10 mouse cellular contexts compared by ENCODE assay signal in genomic region chr10:12690601-12691000, GRCm38 (mm10).
A peak's percentile ranks its signal among the peaks of the same experiment; 100 is the strongest.
DNase-seq lines count a peak whose midpoint lies in the region; ATAC-seq and TF ChIP-seq lines count a peak whose summit lies in the region.
"Had no signal": no experiment of that assay in that cellular context is flagged by ENCODE, and none has a peak within 500 bp of the region (broad histone marks: within the 10 kb centered on the region; RNA-seq: fewer than 3 reads in every experiment).

No protein-coding gene starts in this region.

- H3K4me3 ChIP-seq in kidney, adult 2 months (ENCODE audit: insufficient read depth, low read depth, low read length) = no peak overlapping the region
- no peak overlapping the region for H3K4me3 ChIP-seq in limb, embryonic 10.5 days
- H3K4me3 ChIP-seq in neural tube, embryonic 12.5 days = no peak overlapping the region
- H3K4me3 ChIP-seq: embryonic facial prominence, embryonic 12.5 days; neural tube, embryonic 13.5 days had no signal

- no peaks in the 10 kb centered on the region; the same call in 1 of the 2 replicates for H3K36me3 ChIP-seq in kidney, adult 2 months (ENCODE audit: control insufficient read depth, insufficient read depth, low read length)
- H3K36me3 ChIP-seq in limb, embryonic 10.5 days = peaks cover 21% of the 10 kb centered on the region
- no peaks in the 10 kb centered on the region for H3K36me3 ChIP-seq in neural tube, embryonic 12.5 days

- peak; percentile 46 to 52 for DNase-seq in urinary bladder, adult 18-20 months (ENCODE audit: low spot score in 2 of 2)
- no peak for DNase-seq in urinary bladder, postnatal 10 days (ENCODE audit: low spot score)
- DNase-seq in cerebellum, adult 9-11 months = peak; percentile 82
- peak; percentile 60 for DNase-seq in gastrocnemius, adult 18-20 months (ENCODE audit: low spot score)
- peak; percentile 82 for DNase-seq in kidney, adult 2 months
- DNase-seq in limb, embryonic 10.5 days (ENCODE audit: low spot score) = peak; percentile 78
- peak; percentile 80 for DNase-seq in testis, postnatal 10 days (ENCODE audit: low spot score)

- no peak for TF ChIP-seq POLR2A in kidney, adult 2 months (IDR thresholded peaks at IDR 0.05; ENCODE audit: low read depth, low read length)

- 0 out of 2 replicates have a peak, but pooled peaks have one; percentile 41 for ATAC-seq in neural tube, embryonic 12.5 days (ENCODE audit: low FRiP score, low read depth)

- 18% methylated on average over 5 of the region's 5 CpGs for WGBS in kidney, adult 2 months
- 23% methylated on average over 5 of the region's 5 CpGs for WGBS in limb, embryonic 10.5 days
- WGBS in neural tube, embryonic 12.5 days = 22% methylated on average over 5 of the region's 5 CpGs

- H3K9ac ChIP-seq in neural tube, embryonic 12.5 days = no peak overlapping the region
- H3K9ac ChIP-seq: embryonic facial prominence, embryonic 12.5 days; neural tube, embryonic 13.5 days had no signal

- no peaks in the 10 kb centered on the region; the same call in 1 of the 2 replicates for H3K4me1 ChIP-seq in kidney, adult 2 months (ENCODE audit: control insufficient read depth, insufficient read depth, low read length)
- H3K4me1 ChIP-seq in limb, embryonic 10.5 days = peaks cover 7% of the 10 kb centered on the region
- H3K4me1 ChIP-seq in neural tube, embryonic 12.5 days = no peaks in the 10 kb centered on the region
- H3K4me1 ChIP-seq: neural tube, embryonic 13.5 days had no signal

- no peaks in the 10 kb centered on the region for H3K27me3 ChIP-seq in kidney, adult 2 months (replicated peaks; ENCODE audit: control insufficient read depth, insufficient read depth, low read length)
- no peaks in the 10 kb centered on the region for H3K27me3 ChIP-seq in limb, embryonic 10.5 days (ENCODE audit: low read depth, poor library complexity, severe bottlenecking)
- no peaks in the 10 kb centered on the region for H3K27me3 ChIP-seq in neural tube, embryonic 12.5 days (replicated peaks)
- H3K27me3 ChIP-seq: embryonic facial prominence, embryonic 12.5 days; neural tube, embryonic 13.5 days had no signal

- peak; percentile 82 for TF ChIP-seq CTCF in kidney, adult 2 months (conservative IDR thresholded peaks at IDR 0.05; ENCODE audit: insufficient read depth, insufficient read length, low read depth, low read length)

- H3K27ac ChIP-seq in kidney, adult 2 months (ENCODE audit: insufficient read depth, low read depth, low read length) = no peak overlapping the region
- H3K27ac ChIP-seq in limb, embryonic 10.5 days = no peak overlapping the region
- no peak overlapping the region for H3K27ac ChIP-seq in neural tube, embryonic 12.5 days
- H3K27ac ChIP-seq: embryonic facial prominence, embryonic 12.5 days; neural tube, embryonic 13.5 days had no signal

- H3K9me3 ChIP-seq in limb, embryonic 10.5 days (replicated peaks) = no peaks in the 10 kb centered on the region
- no peaks in the 10 kb centered on the region for H3K9me3 ChIP-seq in neural tube, embryonic 12.5 days
- H3K9me3 ChIP-seq: embryonic facial prominence, embryonic 12.5 days; neural tube, embryonic 13.5 days had no signal

- no peak overlapping the region for H3K4me2 ChIP-seq in neural tube, embryonic 12.5 days (replicated peaks)
- H3K4me2 ChIP-seq: embryonic facial prominence, embryonic 12.5 days; neural tube, embryonic 13.5 days had no signal
